Mouse (Mus musculus): Measurements from ENCODE around the gene Tcta.
"Not testable (repeated sequence)": the region's sequence is repeated elsewhere in the genome, so short reads cannot be mapped to it uniquely, and the experiment has no call there.

Tcta gene

DNA sequence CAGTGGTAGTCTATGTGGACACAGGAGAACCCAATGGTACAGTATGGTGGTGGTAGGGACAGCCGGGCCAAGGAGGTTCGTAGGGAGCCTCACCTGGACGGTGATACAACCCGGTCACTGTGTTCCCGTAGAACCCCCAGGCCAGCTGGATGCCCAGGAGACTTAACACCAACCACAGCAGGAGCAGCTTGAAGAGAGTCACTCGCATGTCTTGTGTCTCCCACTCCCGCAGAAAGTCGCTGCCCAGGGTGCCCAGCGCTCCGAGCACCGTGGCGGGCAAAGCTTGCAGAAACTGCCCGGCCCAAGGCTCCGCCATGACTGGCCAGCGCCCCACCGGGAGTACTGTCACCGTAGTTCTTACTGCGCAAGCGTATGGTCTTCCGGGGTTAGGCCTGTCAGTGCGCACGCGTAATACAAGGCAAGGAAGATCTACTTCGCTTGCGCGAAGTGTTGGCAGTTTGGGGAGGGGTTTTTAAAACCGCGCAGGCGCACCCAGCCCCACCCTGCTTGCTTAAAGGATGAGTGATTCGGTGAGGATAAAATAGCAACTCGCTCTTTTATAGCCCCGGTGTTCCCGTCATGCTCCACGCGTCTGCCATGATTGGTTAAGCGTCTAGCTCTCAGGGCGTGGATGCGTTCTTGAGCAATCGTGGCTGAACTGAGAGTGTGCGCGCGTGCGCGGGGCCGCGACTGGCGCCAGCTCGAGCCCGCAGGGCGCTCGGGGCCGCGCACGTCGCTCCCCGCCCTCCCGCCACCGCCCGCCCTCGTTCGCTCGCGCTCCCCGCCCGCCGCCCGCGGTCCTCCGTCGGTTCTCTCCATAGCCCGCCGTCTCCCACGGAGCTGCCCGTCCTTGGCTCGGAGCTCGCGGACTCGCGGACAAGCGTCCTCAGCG, at the start of gene Tcta, which contains the start of gene Rhoa:
Gene Tcta (minus strand): TSS at position 532 of the 892 bp plus-strand sequence.
Gene Rhoa (plus strand): TSS at position 501 of the 892 bp plus-strand sequence.
- DNase-seq: peak; percentile 100

DNA sequence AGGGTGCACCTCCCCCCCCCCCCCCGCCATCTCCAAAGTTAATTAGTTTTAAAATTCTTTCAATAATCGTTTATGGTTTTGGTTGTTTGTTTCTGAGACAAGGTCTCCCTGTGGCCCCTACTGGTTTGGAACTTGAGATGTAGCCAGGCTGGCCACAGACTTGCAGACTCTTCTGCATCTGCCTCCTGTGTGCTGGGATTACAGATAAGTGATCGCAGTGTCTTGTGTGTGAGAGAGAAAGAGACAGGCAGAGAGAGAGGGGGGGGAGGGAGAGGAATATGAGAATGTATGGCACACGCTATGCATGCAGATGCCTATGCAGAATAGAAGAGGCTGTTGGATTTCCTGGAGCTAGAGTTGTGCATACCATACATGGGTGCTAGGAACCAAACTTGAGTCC, 43.8 kb upstream of the Tcta start:
- no peak for DNase-seq

DNA sequence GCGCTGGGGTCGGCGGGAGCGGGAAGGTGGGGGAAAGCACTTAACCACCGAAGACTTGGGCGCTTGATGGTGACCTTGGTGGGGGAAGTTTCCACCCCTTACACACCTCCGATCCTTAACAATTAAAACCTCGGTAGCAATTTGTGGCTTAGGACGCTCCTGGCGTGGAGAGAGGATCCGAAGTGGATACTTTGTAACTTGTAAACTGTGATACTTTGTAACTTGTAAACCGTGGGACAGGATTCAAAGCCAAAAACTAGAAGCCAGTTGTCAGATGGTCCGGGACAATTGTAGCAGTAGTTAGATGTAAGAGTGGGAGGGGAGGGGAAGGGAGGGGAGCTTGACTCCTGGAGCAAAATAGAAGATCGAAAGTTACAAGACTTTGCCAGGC, 42.3 kb upstream of the Tcta start:
- DNase-seq: no peak

DNA sequence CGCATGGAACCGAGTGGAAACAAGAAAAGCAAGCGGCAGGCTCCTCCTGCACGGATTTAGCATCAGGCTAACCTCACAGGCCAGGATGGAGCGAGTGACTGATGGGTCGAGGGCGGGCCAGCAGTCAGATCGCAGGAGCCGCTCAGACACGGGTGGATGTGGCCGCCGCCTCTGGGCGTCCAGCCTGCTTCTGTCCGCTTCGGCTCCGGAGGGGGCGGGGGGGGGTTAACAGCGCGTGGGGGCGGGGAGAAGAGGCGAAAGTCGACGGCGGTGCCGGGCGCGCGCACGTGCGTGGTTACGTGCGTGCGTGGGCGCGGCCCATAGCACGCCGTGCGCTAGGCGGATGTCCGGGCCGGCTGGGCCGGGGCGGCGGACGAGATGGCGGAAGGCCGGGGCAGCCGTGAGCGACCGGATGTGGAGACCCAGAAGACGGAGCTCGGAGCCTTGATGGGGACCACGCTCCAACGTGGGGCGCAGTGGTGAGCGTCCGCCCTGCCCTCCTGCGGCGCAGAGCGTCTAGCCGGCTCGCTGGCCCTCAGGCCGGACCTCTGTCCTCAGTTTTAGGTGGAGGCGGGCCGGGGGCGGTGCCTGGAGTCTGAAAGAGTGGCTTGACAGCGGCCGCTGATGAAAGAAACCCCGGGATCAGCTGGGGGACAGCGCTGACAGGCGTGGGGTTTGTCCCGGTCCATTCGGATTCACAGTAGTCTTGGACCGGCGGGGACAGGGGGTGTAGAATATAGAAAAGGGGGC, 41.8 kb upstream of the Tcta start, which contains the start of gene Usp4:
Gene Usp4 (plus strand): TSS at position 314 of the 750 bp plus-strand sequence.
- DNase-seq: peak; percentile 87 to 90

DNA sequence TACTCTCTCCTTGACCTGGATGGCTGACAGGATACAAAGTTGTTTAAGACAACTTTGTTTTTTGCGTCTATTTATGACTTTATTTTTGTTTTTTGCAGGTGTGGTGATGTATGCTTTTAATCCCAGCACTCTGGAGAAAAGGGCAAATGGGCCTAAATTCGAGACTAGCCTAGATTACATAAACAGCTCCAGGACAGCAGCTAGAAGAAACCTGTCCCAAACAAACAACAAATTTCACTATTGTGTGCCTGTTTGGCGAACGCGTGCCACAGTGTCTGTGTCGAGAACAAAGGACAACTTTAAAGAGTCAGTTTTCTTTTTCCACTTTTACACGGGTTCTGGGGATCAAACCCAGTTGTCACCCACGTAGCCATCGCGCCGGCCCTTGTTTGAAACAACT, 41.1 kb upstream of the Tcta start:
- no peak for DNase-seq

DNA sequence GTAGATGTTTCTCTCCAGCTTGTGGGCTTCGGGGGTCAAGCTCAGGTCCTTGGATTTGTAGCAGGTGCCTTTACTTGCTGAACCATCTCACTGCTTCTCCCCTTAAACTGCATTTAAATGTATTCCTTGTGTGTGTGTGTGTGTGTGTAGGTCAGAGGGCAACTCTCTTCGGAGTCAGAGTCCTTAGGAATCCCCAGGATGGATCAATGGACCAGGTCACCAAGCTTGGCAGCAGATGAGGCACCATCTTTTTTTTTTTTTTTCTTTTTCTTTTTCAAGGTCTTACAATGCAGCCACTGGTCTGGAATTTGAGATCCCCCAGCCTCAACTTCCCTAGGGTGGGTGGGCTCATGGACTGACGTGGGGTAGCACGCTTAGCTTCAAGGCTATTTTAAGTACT, 38.5 kb upstream of the Tcta start:
- no peak for DNase-seq

DNA sequence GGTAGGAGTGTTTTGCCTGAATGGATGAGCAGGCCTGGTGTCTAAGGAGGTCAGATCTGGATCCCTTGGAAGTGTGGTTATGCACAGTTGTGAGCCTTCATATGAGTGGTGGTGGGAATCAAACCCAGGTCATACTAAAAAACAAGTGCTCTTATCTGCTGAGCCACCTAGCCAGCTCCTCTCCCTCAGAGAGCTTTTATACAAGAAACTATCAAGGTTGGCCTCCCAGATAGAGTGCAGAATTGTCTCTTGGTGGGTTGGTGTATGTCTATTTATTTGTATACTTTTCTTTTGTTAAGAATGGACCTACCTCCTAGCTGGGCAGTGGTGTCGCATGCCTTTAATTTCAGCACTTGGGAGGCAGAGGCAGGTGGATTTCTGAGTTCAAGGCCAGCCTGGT, 37.9 kb upstream of the Tcta start:
- DNase-seq: no peak

DNA sequence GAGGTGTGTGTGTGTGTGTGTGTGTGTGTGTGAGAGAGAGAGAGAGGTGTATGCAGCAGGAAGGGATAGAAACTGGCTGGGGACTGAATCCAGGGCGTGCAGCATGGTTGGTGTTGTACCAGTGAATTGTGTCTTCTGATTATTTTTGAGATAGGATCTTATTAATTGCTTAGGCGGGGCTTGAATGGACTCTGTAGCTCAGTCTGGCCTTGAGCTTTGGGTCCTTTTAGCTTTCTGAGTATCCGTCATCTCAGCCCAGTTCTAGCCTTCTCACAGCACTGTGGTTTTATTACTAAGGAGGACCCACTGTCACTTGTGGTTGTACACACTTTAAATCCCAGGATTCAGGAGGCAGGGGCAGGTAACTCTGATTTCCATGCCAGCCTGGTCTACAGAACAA, 37.4 kb upstream of the Tcta start:
- DNase-seq: no peak

DNA sequence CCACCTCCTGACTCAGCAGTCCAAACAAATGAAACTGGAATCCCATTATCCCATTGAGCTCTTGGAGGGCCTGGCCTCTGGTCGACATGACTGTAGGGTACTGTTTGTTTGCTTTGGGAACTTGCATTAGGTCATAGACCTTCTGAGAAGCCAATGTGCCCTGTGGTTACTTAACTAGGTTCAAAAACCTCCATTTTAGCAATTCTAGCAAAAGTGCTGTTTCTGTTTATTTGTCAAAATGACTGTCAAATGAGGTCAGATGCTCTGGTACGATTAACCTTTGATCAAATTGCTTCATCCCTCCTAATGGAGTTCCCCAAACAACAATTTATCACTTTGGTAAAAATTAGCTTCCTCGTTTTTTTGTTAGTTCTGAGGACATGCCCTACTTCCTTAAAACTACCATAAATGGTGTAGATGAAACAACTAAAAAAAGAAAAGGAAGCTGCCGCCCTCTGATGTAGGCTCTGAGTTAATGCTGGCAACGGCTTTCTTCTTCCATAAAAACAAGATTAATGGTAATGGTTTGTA, 36.4 kb upstream of the Tcta start:
- peak; percentile 20 to 45 for DNase-seq

DNA sequence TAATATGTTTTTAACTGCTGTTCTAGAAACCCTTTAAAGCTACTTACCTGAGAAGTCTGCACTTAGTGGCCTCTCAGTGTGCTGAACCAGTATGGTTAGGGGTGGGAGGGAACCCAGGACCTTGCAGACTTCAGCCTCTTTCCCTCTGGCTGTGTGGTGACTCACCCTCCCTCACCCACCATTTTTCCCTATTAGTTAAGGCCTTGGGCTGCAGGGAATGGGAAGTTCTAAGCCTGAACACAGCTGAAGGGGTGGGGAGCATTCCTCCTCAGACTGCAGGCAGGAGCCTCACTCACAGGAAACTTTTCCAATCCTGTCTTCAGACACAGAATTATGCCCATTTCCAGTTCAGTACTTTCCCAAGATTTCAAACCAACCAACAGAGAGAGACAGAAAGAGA, 35.8 kb upstream of the Tcta start:
- DNase-seq: peak; percentile 12 to 23

DNA sequence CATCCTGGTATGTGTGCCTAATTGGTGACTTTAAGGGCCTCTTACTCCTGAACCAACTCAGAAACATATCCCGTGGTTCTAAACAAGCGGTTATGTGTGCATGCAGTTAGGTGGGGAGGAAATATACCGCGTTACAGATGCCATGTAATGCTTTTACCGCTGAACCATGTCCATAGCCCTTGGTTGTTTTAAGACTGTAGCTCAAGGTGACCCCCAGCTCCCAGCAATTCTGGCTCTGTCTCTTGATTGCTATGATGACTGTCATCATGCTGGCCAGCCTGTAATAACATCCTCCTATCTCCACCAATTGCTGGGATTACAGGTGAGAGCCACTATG, 35.1 kb upstream of the Tcta start:
- no peak for DNase-seq

DNA sequence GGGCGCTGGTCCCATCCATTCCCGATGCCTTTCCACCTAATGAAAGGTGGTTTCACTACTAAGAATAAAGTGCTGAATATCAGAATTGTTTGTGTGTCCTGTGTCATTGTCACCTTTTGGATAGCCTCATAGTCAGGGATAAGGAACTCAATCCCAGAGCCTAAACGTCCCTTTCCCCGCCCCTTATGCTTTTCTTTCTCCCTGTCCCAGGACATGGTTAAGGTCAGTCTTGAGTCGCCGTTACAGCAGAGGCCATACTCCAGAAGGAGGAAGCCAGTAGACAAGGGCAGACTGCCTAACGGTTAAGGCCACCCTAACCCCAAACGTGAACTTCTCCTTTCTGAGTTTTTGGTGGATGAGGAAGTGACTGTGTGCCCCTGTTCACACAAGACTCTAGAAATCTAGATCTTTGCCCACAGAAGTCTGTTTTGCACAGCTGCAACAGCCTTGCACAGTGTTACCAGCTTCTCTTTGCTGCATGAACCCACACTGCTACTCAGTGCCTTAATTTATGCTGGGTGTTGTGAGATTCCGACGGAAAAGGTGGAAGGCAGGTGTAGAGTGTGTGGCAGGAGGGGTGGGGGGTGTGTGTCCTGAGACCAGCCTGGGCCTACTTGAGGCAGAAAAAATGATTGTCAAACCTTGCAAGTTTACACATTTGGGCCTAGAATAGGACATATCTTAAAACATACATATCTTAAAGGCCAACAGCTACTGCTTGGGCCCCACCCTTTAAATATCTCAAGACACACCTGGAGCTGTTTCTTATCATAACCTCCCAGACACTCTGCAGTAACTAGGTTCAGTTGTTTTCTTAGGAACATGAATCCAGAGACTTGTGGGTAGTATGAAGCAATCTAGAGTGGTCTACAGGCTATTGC, 34.5 kb upstream of the Tcta start:
- peak; percentile 46 to 48 for DNase-seq

DNA sequence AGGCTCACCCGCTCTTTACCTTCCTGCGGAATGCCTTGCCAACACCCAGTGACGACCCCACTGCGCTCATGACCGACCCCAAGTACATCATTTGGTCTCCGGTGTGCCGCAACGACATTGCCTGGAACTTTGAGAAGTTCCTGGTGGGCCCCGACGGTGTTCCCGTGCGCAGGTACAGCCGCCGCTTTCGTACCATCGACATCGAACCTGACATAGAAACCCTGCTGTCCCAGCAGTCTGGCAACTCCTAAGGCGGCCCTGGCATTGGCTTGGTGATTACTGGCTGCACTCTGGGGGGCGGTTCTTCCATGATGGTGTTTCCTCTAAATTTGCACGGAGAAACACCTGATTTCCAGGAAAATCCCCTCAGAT, 33.9 kb upstream of the Tcta start:
- DNase-seq: peak; percentile 36

DNA sequence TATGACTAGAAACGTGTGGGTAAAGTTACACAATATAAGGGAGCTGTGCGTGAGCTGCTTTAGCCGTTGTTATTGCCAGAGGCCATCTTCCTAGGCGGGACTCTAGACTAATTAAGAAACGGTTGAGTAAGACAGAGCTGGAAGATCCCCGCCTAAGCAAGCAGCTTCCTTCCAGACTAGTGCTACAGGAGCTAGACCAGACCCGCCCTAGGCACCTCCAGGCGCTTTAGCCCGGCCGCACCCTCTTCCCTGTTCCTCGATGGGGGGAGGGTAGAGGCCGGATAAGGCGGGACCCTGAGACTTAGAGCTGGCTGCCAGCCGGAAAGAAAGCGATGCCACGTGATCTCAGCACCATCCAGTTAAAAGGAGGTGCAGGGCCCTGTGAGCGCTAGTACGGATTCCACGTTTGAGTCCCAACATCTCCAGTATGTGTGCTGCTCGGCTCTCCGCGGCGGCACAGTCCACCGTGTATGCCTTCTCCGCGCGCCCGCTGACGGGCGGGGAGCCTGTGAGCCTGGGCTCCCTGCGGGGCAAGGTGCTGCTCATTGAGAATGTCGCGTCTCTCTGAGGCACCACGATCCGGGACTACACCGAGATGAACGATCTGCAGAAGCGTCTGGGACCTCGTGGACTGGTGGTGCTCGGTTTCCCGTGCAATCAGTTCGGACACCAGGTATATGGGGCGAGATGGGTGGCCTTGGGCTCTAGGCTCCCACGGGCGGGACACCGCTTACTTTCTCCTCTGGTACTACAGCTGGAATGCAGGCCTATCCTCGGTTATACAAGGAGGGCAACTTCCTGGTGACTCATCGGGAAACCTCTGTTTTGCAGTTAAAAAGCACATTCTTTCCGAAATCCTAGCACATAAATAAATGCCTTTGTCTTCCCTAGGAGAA, 33.2 kb upstream of the Tcta start, which contains the start of gene Gpx1:
Gene Gpx1 (plus strand): TSS at position 18 of the 896 bp plus-strand sequence.
- peak; percentile 98 for DNase-seq

DNA sequence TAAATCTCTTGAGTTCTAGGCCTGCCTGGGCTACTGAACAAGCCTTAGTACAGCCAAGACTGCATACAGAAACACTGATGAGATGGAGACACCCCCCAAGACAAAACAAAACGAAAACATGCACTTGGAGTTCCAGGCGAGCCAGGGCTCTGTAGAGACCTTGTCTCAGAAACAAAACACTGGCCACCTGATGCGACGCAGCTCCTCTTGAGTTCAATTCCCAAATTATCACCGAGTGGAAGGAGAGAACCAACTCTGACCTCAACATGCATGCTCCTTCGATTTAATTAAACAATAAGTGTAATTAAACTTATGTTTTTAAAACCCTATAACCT, 32.6 kb upstream of the Tcta start:
- DNase-seq: peak; percentile 35 to 44

DNA sequence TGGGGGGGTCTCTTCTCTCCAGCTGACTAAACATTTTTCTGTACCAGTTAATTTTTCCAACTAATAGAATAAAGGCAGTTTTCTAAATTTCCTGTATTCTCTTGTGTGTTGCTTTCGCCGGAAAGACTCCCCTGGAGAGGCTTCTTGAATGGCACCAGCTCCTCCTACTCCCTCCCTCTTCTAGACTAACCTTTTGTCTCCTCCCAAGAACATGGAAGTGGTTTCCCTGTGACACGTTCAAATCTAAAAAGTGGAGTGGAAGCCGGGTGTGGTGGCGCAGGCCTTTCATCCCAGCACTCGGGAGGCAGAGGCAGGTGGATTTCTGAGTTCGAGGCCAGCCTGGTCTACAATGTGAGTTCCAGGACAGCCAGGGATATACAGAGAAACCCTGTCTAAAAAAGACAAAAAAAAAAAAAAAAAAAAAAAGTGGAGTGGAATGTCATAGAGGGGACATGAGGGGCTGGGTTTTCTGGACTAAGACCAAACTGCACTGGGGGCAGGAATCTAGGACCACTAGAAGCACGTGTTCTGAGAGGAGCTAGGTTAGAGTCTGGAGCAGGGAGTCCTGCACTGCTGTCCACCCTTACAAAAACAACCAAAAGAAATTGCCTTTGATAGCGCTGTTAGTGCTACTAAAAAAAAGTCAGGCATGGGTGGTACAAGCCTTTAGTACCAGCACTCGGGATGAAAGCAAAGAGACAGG, 32.0 kb upstream of the Tcta start:
- DNase-seq: no peak

DNA sequence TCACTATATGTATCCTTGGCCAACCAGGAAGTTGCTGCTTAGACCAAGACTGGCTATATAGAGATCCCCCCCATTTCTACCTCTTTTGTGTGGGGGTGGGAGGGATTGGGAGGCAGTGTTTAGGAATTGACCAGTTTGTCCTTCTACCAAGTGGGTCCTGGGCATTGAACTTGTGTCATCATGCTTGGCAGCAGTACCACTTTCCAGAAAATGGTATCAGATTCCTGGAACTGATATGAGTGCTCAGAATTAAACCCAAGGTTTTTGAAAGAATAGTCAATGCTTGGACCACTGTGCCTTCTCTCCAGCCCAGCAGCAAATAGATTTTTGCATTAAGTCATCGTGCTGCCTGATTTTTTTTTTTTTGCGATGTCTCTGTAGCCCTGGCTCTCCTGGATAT, 19.9 kb upstream of the Tcta start:
- DNase-seq: no peak

DNA sequence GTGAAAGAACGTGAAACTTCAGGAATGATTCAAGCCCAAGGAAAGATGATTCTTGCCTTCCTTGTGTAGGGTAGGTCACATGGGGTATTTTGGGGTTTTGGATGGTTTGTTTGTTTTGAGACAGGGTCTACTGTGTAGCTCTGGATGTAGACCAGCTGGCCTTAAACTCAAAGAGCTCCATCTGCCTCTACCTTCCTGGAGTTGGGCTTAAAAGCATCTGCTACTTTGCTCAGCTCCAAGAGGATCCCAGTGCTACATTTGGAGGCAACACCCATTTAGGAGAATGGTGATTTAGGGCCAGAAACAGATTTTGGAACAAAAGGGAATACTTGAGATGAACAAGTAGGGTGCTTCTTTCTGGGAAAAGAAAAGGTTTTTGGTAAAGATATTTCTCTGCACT, 18.8 kb upstream of the Tcta start:
- DNase-seq: no peak

DNA sequence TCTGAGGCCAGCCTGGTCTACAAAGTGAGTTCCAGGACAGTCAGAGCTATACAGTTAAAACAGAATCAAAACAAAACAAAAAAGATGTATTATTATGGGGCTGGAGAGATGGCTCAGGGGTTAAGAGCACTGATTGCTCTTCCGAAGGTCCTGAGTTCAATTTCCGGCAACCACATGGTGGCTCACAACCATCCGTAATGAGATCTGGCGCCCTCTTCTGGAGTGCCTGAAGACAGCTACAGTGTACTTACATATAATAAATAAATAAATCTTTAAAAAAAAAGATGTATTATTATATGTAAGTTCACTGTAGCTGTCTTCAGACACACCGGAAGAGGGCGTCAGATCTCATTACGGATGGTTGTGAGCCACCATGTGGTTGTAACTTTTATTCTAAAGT, 16.1 kb upstream of the Tcta start:
- DNase-seq: not testable (repeated sequence)

DNA sequence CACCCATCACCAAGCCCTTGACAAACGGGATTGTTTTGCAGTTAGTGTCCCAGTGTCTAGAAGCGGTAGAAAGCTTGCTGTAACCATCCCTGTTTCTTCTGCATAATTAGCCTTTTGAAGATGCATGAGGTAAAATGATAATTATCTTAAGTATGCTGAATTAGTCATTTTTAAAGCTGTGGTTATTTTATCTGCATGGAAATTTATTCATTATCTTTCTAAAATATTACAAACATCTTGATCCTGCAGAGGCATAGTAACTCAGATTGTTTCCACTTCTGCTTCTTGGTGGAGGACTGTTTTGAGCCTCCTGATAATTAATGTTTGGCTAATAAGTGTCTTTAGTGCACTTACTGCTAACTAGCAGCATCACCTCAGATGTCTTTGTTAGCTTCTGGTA, 12.5 kb upstream of the Tcta start:
- DNase-seq: no peak

DNA sequence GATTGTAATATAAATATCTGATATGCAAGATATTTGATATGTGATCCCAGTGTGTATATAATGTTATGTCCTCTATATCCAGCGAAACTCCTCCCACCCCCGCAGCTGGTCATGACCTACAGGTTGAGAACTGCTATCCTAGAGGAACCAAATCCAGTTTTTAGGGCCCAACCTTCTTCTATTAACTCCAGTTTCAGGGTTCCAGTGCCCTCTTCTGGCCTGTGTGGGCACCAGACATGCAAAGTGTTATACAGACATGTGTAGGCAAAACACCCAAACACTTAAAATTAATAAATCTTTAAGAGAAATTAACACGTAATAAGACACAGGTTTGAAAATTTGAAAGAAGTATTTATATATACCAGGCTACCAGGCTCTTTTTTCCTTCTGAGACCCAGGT, 11.6 kb upstream of the Tcta start:
- DNase-seq: peak in 1 of 2 experiments; percentile 17
